Mouse (Mus musculus) naive thymus-derived CD4-positive, alpha-beta T cell, adult 5 months (primary cell): ENCODE measurements around the gene Chaf1a. TPM values are rescaled to one million over a fixed set of nuclear protein-coding genes. Genes with fewer than 3 reads are reported as not detected.

Experiments used
- polyA plus RNA-seq: library from polyadenylated mRNA; unstranded; fragments of 100-300 nt; shearing (Covaris generic); gene quantifications from one replicate; pipeline ENCODE4 v1.2.1, GENCODE M21; 2017

Chaf1a gene
- 1.1 TPM for polyA plus RNA-seq

DNA sequence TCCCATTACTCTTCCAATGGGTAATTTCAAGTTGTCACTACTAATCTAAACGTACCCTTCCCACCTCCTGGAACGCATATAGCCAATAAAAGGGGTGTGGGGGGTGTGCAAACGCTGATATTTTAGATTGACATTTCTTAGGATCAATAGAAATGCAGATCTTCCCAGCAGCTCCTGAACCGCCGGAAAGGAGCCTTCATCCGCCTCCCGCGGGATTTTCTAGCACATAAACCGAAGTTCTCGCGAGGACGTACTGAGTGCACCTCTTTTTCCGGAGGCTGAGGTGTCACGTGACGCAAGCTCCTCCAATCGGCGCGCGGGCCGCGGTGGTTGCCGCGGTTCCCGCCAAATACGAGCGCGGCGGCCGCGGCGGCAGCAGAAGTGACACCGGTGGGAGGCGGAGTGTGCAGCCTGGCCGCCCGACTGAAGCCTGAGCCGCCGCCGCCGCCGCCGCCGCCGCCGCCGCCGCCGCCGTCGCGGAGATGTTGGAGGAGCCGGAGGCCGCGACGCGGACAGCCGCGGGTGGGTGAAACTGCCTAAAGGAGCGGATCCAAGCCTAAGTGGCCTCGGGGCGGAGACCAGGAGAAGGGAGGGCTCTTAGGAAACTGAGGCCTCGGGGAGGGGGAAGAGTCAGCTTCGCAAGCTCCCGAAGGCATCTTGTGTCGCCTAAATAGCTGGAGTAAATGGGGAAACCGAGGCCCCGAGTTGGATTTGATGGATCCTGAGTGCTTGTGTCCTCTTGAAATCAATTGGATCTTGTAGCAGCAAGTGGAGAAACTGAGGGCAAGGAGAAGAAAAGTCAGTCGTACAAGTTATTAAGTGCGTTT lies at the start of gene Chaf1a:
TSS of gene Chaf1a (plus strand) at position 410 of the 827 bp plus-strand sequence.

DNA sequence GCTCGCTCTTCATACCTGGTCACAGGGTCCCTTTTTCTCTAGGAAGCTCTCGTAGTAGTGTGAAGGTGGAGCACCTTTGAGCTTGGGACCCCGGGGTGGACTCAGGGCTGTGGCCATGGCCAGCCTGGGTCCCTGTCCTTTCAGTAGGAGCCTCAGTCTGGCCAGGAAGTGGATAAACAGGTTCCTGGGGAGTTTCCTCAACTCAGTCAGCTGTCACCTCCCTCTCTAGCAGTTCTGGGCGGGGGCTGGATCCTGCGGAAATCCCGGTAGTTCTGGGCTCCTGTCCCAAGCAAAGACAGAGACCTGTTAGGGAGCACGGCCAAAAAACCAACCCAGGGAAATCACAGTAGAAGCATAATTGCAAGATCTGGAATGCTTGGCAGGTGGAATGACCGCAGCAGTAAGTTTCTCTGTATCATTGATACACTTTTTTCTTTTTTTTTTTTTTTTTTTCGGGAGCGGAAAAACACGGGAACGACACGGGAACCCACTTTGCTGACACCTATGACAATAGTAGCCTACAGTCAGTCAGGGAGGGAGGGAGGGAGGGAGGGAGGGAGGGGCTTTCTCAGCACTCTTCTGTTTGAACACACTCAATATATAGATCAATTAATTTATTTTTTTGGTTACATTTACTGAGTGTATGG lies 34.7 kb upstream of the Chaf1a start, which contains the start of the genes Stap2 and Mpnd:
TSS of gene Stap2 (minus strand) at position 170 of the 647 bp plus-strand sequence.
TSS of gene Mpnd (plus strand) at position 297 of the 647 bp plus-strand sequence.

DNA sequence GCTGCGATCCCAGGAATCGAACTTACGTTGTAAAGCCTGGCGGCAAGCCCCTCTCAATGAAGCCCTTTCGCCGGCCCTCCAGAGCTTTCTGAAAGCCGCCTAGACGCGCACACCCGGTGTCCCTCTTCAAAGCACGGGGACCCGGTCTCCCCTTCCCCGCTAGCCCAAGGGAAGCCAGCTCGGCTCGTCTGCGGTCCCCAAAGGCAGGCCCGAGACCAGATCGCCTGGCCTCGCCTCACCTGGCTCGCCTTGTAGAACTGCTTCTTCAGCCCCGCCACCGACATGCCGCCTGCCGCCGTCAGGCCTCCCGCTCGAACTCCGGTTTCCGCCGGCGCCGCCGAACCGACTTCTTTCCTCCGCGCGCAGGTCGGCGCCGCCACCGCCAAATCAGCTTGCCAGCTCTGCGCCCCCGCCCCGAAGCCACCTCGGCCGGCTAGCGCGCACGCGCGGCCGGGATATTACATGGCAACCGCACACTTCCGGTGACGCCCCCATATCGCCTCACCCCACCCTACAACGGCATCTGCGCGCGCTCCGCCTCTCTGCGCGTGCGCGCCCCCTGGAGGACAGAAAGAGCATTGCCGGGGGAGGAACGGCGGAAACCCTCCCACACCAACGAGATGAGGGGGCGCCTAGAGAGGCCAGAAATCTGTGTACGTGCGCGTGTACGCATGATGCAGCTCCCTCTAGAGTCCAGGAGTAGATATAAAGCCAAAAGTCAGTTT lies 3.9 kb upstream of the Chaf1a start, which contains the start of gene Sh3gl1:
TSS of gene Sh3gl1 (minus strand) at position 460 of the 725 bp plus-strand sequence.

GRCm38 (mm10) chr17:56074827-56075208 lies 34.6 kb downstream of the Chaf1a start, which contains the start of gene Ubxn6:
Gene Ubxn6, minus strand, starts transcription at chr17:56075028.

DNA sequence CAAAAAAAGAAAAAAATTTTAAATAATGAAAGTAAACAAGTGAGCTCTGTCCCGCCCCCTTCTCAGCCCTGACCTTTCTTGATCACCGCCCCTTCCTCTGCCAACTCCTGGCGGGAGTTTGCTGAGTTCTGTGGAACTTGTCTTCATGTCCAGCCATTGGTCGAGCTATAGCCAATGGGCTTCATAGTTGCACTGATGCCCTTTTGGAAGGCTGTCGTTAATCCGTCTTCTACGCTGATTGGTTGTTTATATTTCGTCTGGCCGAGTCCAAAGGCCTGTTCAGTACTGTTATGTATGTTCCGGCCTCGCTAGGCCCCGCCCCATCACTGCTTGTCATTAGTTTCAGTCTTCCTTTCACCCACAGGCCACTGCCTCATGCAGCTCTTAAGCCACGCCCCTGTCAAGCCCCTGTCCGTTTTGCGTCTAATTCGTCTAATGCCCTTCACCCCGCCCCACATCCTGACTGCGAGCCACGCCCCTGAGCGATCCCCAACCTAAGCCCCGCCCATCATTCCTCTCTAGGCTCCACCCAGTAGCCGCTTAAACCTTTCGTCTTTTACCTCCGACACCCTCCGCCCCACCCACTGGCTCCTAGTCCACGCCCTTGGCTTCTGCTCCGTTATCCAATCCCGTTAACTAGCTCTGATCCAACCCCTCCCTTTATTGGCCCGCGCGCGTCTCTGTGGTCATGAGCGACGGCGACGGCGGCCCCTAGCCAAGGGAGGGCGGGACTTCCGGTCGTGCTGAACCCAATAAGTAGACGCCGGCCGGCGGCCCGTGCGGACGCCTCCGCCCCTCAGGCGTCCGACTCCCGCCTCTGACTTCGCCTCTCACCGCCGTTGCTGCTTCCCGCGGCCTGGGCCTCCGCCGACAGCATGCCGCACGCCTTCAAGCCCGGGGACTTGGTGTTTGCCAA lies 38.9 kb downstream of the Chaf1a start, which contains the start of gene Hdgfl2:
TSS of gene Hdgfl2 (plus strand) at position 755 of the 916 bp plus-strand sequence.

DNA sequence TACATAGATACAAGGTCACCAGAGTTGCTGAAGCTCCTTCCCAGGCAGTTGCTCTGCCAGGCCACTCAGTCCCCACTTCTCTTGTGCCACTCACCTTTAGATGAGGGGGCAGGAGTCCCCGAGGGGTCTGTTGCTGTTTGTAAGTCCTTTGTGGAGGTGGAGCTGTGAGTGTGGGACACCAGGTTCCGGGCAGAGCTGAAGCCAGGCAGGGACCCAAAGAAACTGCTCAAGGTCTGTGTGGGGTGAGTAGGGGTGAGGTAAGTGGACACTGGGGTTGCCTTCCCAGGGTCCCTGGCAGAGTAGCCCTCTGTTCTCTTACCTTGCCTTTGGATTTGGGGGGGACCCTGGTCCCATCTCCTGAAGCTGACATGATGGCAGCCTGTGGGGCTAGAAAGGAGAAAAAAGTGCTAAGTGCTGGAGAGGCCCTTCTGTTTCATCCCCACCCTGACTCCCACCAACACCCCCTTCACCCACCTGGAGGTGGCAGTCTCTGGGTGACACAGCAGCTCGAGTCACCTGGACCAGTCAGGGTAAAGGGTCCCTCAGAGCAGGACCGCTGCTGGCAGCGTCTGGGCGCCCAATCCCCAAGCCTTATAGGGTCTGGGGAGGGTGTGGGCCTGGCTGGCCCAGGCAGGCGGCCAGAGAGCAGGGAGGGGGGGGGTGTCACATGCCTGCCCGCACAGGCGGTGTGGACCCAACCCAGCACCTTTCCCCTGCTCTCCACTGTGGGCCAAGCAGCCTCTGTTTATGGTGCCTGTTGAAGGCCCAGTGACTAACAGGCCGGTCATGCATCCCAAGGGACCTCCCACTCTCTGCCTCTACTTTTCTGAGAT lies 69.2 kb downstream of the Chaf1a start, which contains the start of gene Plin4:
TSS of gene Plin4 (minus strand) at position 585 of the 833 bp plus-strand sequence.

DNA sequence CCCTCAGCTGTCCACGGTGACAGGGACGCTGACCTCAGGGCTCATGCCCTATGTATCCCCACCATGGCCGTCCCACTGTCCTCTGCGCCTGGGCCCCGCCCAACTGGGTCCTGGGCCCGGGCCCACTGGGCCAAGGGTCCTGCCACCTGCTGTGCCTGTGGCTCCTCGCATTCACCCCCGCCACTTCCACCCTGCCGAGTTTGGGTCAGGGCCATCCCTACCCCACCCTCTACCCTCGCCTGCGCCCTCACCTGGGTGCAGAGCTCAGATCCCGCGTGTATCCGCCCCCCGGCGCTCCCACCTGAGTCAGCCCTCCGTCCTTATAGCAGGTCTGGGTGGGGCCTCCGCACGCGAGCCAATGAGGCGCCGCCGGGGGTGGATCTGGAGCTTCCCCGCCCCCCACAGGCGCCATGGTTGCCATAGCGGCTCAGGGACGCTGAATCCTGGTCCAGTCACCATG lies 77.0 kb downstream of the Chaf1a start, which contains the start of gene Plin5:
TSS of gene Plin5 (minus strand) at position 346 of the 460 bp plus-strand sequence.

DNA sequence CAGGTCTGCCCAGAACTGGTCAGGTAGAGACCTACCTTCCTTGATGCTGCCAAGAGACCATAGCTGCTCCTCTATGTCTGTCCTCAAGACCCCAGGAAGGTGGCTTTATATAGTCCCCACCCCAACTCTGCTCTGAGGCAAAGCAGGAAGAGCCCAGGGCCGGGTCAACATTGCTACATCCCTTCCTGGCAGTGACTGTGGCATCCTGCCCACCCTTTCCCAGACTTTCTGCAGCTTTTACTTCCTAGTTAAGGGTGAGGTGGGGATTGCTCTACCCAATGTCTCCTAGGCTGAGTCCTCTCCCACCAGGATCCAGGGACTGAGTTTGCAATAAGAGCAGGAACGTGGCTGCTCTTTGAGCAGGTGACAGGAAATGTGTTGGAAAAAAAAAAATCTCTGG lies 81.6 kb downstream of the Chaf1a start, which contains the start of gene Lrg1:
TSS of gene Lrg1 (minus strand) at position 176 of the 400 bp plus-strand sequence.

Other genes starting within 250 kb of the Chaf1a start
- 11.7 TPM for gene Zfp119a, start 161.5 kb upstream of the Chaf1a start, polyA plus RNA-seq
- gene Zfp959, start 148.3 kb upstream of the Chaf1a start, polyA plus RNA-seq: 36.8 TPM
- gene Zfp119b, start 90.9 kb upstream of the Chaf1a start, polyA plus RNA-seq: 6.5 TPM
- not detected for gene Ebi3, start 87.8 kb upstream of the Chaf1a start, polyA plus RNA-seq
- gene Yju2, start 81.3 kb upstream of the Chaf1a start, polyA plus RNA-seq: 44.7 TPM
- gene Shd, start 70.0 kb upstream of the Chaf1a start, polyA plus RNA-seq: not detected
- gene Fsd1, start 53.9 kb upstream of the Chaf1a start, polyA plus RNA-seq: not detected
- 0.77 TPM for gene Stap2, start 34.9 kb upstream of the Chaf1a start, polyA plus RNA-seq
- gene Mpnd, start 34.7 kb upstream of the Chaf1a start, polyA plus RNA-seq: 122 TPM
- 155 TPM for gene Sh3gl1, start 3.8 kb upstream of the Chaf1a start, polyA plus RNA-seq
- 74.5 TPM for gene Ubxn6, start 34.6 kb downstream of the Chaf1a start, polyA plus RNA-seq
- gene Hdgfl2, start 39.2 kb downstream of the Chaf1a start, polyA plus RNA-seq: 159 TPM
- gene Plin4, start 69.4 kb downstream of the Chaf1a start, polyA plus RNA-seq: not detected
- not detected for gene Plin5, start 77.2 kb downstream of the Chaf1a start, polyA plus RNA-seq
- not detected for gene Lrg1, start 81.6 kb downstream of the Chaf1a start, polyA plus RNA-seq
- gene Sema6b, start 99.9 kb downstream of the Chaf1a start, polyA plus RNA-seq: not detected
- 21.5 TPM for gene Tnfaip8l1, start 122.0 kb downstream of the Chaf1a start, polyA plus RNA-seq
- 44.1 TPM for gene Mydgf, start 143.5 kb downstream of the Chaf1a start, polyA plus RNA-seq
- 44.3 TPM for gene Dpp9, start 178.5 kb downstream of the Chaf1a start, polyA plus RNA-seq
- gene Fem1a, start 216.4 kb downstream of the Chaf1a start, polyA plus RNA-seq: 12.8 TPM
- 2.0 TPM for gene Ticam1, start 236.3 kb downstream of the Chaf1a start, polyA plus RNA-seq